Mouse (Mus musculus) MEL (cell line): ENCODE measurements around the gene Rps23. TPM values are rescaled to one million over a fixed set of nuclear protein-coding genes. Genes with fewer than 3 reads are reported as not detected.
A peak's percentile ranks its signal among the peaks of the same experiment; 100 is the strongest.

ENCODE experiments used
- DNase-seq: peaks from one replicate; pipeline ENCODE4 v3.0.0; 2011; ENCODE audit warnings: low read depth, low spot score
- H3K27ac ChIP-seq: 2 replicates; pipeline ENCODE4 v1.5.1; 2012; ENCODE audit warnings: low read depth, mild to moderate bottlenecking, control low read depth, low read length, moderate library complexity; ENCODE audit not compliant: control insufficient read depth
- H3K27me3 ChIP-seq, 2 experiments: fragments of 150-350 bp in 1 of 2; sonication (generic) in 1 of 2; 2 replicates each; pipeline ENCODE4 v1.6.1; 2012; ENCODE audit warnings: low read length in 2 of 2, mild to moderate bottlenecking in 2 of 2, improper control_type of control experiment in 1 of 2, moderate library complexity in 1 of 2; ENCODE audit not compliant: insufficient read depth in 2 of 2, control insufficient read depth in 1 of 2
- H3K36me3 ChIP-seq, 2 experiments: 2 replicates each; pipeline ENCODE4 v1.6.1; 2012 to 2014; ENCODE audit warnings: low read length in 2 of 2, improper control_type of control experiment in 1 of 2, inconsistent platforms in 1 of 2, mild to moderate bottlenecking in 1 of 2; ENCODE audit not compliant: insufficient read depth in 2 of 2, control insufficient read depth in 1 of 2
- H3K4me1 ChIP-seq, 2 experiments: fragments of 150-350 bp in 1 of 2; sonication (generic) in 1 of 2; 2 replicates each; pipeline ENCODE4 v1.6.1; 2012; ENCODE audit warnings: low read length in 2 of 2, improper control_type of control experiment in 1 of 2, mild to moderate bottlenecking in 1 of 2; ENCODE audit not compliant: insufficient read depth in 2 of 2, control insufficient read depth in 1 of 2
- H3K4me3 ChIP-seq, 2 experiments: fragments of 150-350 bp in 1 of 2; sonication (generic) in 1 of 2; 2 replicates each; pipeline ENCODE4 v1.5.1; 2012; ENCODE audit warnings: low read depth in 2 of 2, low read length in 2 of 2, mild to moderate bottlenecking in 2 of 2, moderate library complexity in 2 of 2, control low read depth in 1 of 2, improper control_type of control experiment in 1 of 2; ENCODE audit not compliant: control insufficient read depth in 1 of 2, insufficient read depth in 1 of 2
- H3K79me2 ChIP-seq: 2 replicates; pipeline ENCODE4 v1.6.1; 2012; ENCODE audit warnings: mild to moderate bottlenecking, low read length, moderate library complexity; ENCODE audit not compliant: control insufficient read depth, poor library complexity, insufficient read depth
- H3K9ac ChIP-seq: 2 replicates; pipeline ENCODE4 v1.6.1; 2012; ENCODE audit warnings: low read depth, mild to moderate bottlenecking, control low read depth, low read length, moderate library complexity; ENCODE audit not compliant: control insufficient read depth, poor library complexity, severe bottlenecking
- H3K9me3 ChIP-seq: fragments of 150-350 bp; sonication (generic); replicated peaks from 2 replicates; pipeline ENCODE4 v1.6.1; 2012; ENCODE audit warnings: mild to moderate bottlenecking, low read length, improper control_type of control experiment, moderate library complexity; ENCODE audit not compliant: insufficient read depth
- BHLHE40 ChIP-seq: IDR thresholded peaks from 2 replicates; pipeline ENCODE4 v1.6.1; 2012; ENCODE audit warnings: low read depth, mild to moderate bottlenecking, inconsistent platforms, low read length, improper control_type of control experiment, borderline replicate concordance
- CHD1 ChIP-seq: IDR thresholded peaks from 2 replicates; pipeline ENCODE4 v1.6.1; 2012; ENCODE audit warnings: low read depth, mild to moderate bottlenecking, inconsistent platforms, low read length, improper control_type of control experiment
- CHD2 ChIP-seq: IDR thresholded peaks from 2 replicates; pipeline ENCODE4 v1.6.1; 2011; ENCODE audit warnings: low read length, improper control_type of control experiment
- CTCF ChIP-seq, 3 experiments: IDR thresholded peaks in 2 of 3; conservative IDR thresholded peaks in 1 of 3; 2 replicates each; pipeline ENCODE4 v1.5.1; 2011 to 2012; ENCODE audit warnings: low read length in 3 of 3, low read depth in 2 of 3, mild to moderate bottlenecking in 2 of 3, improper control_type of control experiment in 1 of 3, inconsistent platforms in 1 of 3, mixed read lengths in 1 of 3, moderate library complexity in 1 of 3; ENCODE audit not compliant: control insufficient read depth in 1 of 3, insufficient read depth in 1 of 3, poor library complexity in 1 of 3, severe bottlenecking in 1 of 3
- ELF1 ChIP-seq: IDR thresholded peaks from 2 replicates; pipeline ENCODE4 v1.6.1; 2014; ENCODE audit warnings: low read depth, mild to moderate bottlenecking, inconsistent platforms, low read length, improper control_type of control experiment, moderate library complexity
- EP300 ChIP-seq, 2 experiments: IDR thresholded peaks; 2 replicates each; pipeline ENCODE4 v1.6.1; 2011; ENCODE audit warnings: improper control_type of control experiment in 2 of 2, low read length in 2 of 2, low read depth in 1 of 2, mild to moderate bottlenecking in 1 of 2
- ETS1 ChIP-seq: IDR thresholded peaks from 2 replicates; pipeline ENCODE4 v1.6.1; 2012; ENCODE audit warnings: low read depth, mild to moderate bottlenecking, inconsistent platforms, low read length, improper control_type of control experiment, moderate library complexity
- GABPA ChIP-seq: IDR thresholded peaks from 2 replicates; pipeline ENCODE4 v1.6.1; 2012; ENCODE audit warnings: low read depth, mild to moderate bottlenecking, inconsistent platforms, low read length, improper control_type of control experiment, moderate library complexity
- GATA1 ChIP-seq: IDR thresholded peaks from 2 replicates; pipeline ENCODE4 v1.6.1; 2011; ENCODE audit warnings: low read depth, low read length, improper control_type of control experiment
- HCFC1 ChIP-seq: IDR thresholded peaks from 2 replicates; pipeline ENCODE4 v1.6.1; 2012; ENCODE audit warnings: low read depth, mild to moderate bottlenecking, inconsistent platforms, low read length, improper control_type of control experiment, moderate library complexity
- JUND ChIP-seq: IDR thresholded peaks from 2 replicates; pipeline ENCODE4 v1.6.1; 2011; ENCODE audit warnings: low read depth, mild to moderate bottlenecking, improper control_type of control experiment, low read length
- KAT2A ChIP-seq: conservative IDR thresholded peaks from 2 replicates; pipeline ENCODE4 v1.6.1; 2012; ENCODE audit warnings: low read depth, low read length, improper control_type of control experiment, inconsistent platforms
- MAFK ChIP-seq: IDR thresholded peaks from 2 replicates; pipeline ENCODE4 v1.6.1; 2011; ENCODE audit warnings: low read depth, mild to moderate bottlenecking, low read length, improper control_type of control experiment, borderline replicate concordance
- MAX ChIP-seq: IDR thresholded peaks from 2 replicates; pipeline ENCODE4 v1.6.1; 2011; ENCODE audit warnings: low read length, improper control_type of control experiment
- MAZ ChIP-seq: IDR thresholded peaks from 2 replicates; pipeline ENCODE4 v1.6.1; 2012; ENCODE audit warnings: low read depth, mild to moderate bottlenecking, inconsistent platforms, low read length, improper control_type of control experiment
- MEF2A ChIP-seq: IDR thresholded peaks from 2 replicates; pipeline ENCODE4 v1.6.1; 2014; ENCODE audit warnings: low read depth, mild to moderate bottlenecking, inconsistent platforms, low read length, improper control_type of control experiment; ENCODE audit not compliant: poor library complexity, insufficient replicate concordance, severe bottlenecking; ENCODE audit errors: extremely low read depth
- MXI1 ChIP-seq: IDR thresholded peaks from 2 replicates; pipeline ENCODE4 v1.6.1; 2011; ENCODE audit warnings: mild to moderate bottlenecking, low read depth, low read length, improper control_type of control experiment
- MYB ChIP-seq: IDR thresholded peaks from 2 replicates; pipeline ENCODE4 v1.6.1; 2011; ENCODE audit warnings: mild to moderate bottlenecking, low read depth, low read length, improper control_type of control experiment
- MYC ChIP-seq: IDR thresholded peaks from 2 replicates; pipeline ENCODE4 v1.6.1; 2011; ENCODE audit warnings: low read depth, mild to moderate bottlenecking, low read length, improper control_type of control experiment, moderate library complexity
- NELFE ChIP-seq: IDR thresholded peaks from 2 replicates; pipeline ENCODE4 v1.6.1; 2011; ENCODE audit warnings: low read depth, low read length, improper control_type of control experiment
- NRF1 ChIP-seq: IDR thresholded peaks from 2 replicates; pipeline ENCODE4 v1.6.1; 2014; ENCODE audit warnings: low read depth, mild to moderate bottlenecking, inconsistent platforms, low read length, improper control_type of control experiment, moderate library complexity; ENCODE audit not compliant: poor library complexity, insufficient read depth, severe bottlenecking
- POLR2A ChIP-seq, 2 experiments: IDR thresholded peaks; 2 replicates each; pipeline ENCODE4 v1.6.1; 2011 to 2012; ENCODE audit warnings: low read length in 2 of 2, mild to moderate bottlenecking in 2 of 2, control low read depth in 1 of 2, improper control_type of control experiment in 1 of 2, low read depth in 1 of 2, moderate library complexity in 1 of 2; ENCODE audit not compliant: control insufficient read depth in 1 of 2, insufficient read depth in 1 of 2, poor library complexity in 1 of 2
- POLR2AphosphoS2 ChIP-seq: IDR thresholded peaks from 2 replicates; pipeline ENCODE4 v1.6.1; 2011; ENCODE audit warnings: low read length, improper control_type of control experiment
- POLR2AphosphoS5 ChIP-seq: IDR thresholded peaks from 2 replicates; pipeline ENCODE4 v1.6.1; 2012; ENCODE audit warnings: low read depth, borderline replicate concordance, mild to moderate bottlenecking, inconsistent platforms, low read length, moderate library complexity, mixed read lengths
- RAD21 ChIP-seq: IDR thresholded peaks from 2 replicates; pipeline ENCODE4 v1.6.1; 2011; ENCODE audit warnings: mild to moderate bottlenecking, low read depth, low read length, improper control_type of control experiment
- RCOR1 ChIP-seq: IDR thresholded peaks from 2 replicates; pipeline ENCODE4 v1.6.1; 2012; ENCODE audit warnings: low read depth, mild to moderate bottlenecking, inconsistent platforms, low read length, improper control_type of control experiment
- SIN3A ChIP-seq: IDR thresholded peaks from 2 replicates; pipeline ENCODE4 v1.6.1; 2012; ENCODE audit warnings: low read length, improper control_type of control experiment, inconsistent platforms
- SMC3 ChIP-seq: IDR thresholded peaks from 2 replicates; pipeline ENCODE4 v1.6.1; 2011; ENCODE audit warnings: low read depth, low read length, improper control_type of control experiment
- TAL1 ChIP-seq: IDR thresholded peaks from 2 replicates; pipeline ENCODE4 v1.6.1; 2012; ENCODE audit warnings: mild to moderate bottlenecking, inconsistent platforms, low read length, moderate library complexity, mixed read lengths
- TBP ChIP-seq: IDR thresholded peaks from 2 replicates; pipeline ENCODE4 v1.8.0; 2011; ENCODE audit warnings: low read depth, low read length, improper control_type of control experiment
- TCF12 ChIP-seq: IDR thresholded peaks from 2 replicates; pipeline ENCODE4 v1.6.1; 2014; ENCODE audit warnings: low read depth, mild to moderate bottlenecking, inconsistent platforms, low read length, improper control_type of control experiment, moderate library complexity
- UBTF ChIP-seq: IDR thresholded peaks from 2 replicates; pipeline ENCODE4 v1.6.1; 2012; ENCODE audit warnings: low read depth, mild to moderate bottlenecking, inconsistent platforms, low read length, improper control_type of control experiment, moderate library complexity, borderline replicate concordance; ENCODE audit not compliant: insufficient read depth
- USF1 ChIP-seq: IDR thresholded peaks from 2 replicates; pipeline ENCODE4 v1.6.1; 2014; ENCODE audit warnings: low read depth, mild to moderate bottlenecking, inconsistent platforms, low read length, improper control_type of control experiment, moderate library complexity
- USF2 ChIP-seq, 2 experiments: IDR thresholded peaks; 2 replicates each; pipeline ENCODE4 v1.6.1; 2011 to 2012; ENCODE audit warnings: improper control_type of control experiment in 2 of 2, low read length in 2 of 2, borderline replicate concordance in 1 of 2, inconsistent platforms in 1 of 2, low read depth in 1 of 2, mild to moderate bottlenecking in 1 of 2; ENCODE audit not compliant: insufficient read depth in 1 of 2
- ZC3H11A ChIP-seq: IDR thresholded peaks from 2 replicates; pipeline ENCODE4 v1.6.1; 2012; ENCODE audit warnings: low read depth, mild to moderate bottlenecking, inconsistent platforms, low read length, improper control_type of control experiment
- ZKSCAN1 ChIP-seq: IDR thresholded peaks from 2 replicates; pipeline ENCODE4 v1.6.1; 2012; ENCODE audit warnings: low read depth, mild to moderate bottlenecking, inconsistent platforms, low read length, improper control_type of control experiment, moderate library complexity
- ZMIZ1 ChIP-seq: IDR thresholded peaks from 2 replicates; pipeline ENCODE4 v1.6.1; 2012; ENCODE audit warnings: low read depth, mild to moderate bottlenecking, inconsistent platforms, low read length, improper control_type of control experiment, moderate library complexity
- ZNF384 ChIP-seq: IDR thresholded peaks from 2 replicates; pipeline ENCODE4 v1.6.1; 2012; ENCODE audit warnings: low read depth, mild to moderate bottlenecking, inconsistent platforms, low read length, improper control_type of control experiment
- polyA plus RNA-seq, 2 experiments: library from polyadenylated mRNA; stranded (reverse) in 1 of 2; unstranded in 1 of 2; fragments of >175 nt in 1 of 2; fragments of >200 nt in 1 of 2; gene quantifications; 2 replicates each; pipeline versions ENCODE4 v1.2.1 to v1.2.4; 2012; ENCODE audit warnings: low replicate concordance in 2 of 2, low read depth in 1 of 2; ENCODE audit not compliant: insufficient read length in 2 of 2, insufficient read depth in 1 of 2, missing spikeins in 1 of 2
- total RNA-seq: library from RNA; depleted of rRNA; stranded (reverse); fragments of 300-350 nt; gene quantifications from 2 replicates; pipeline ENCODE4 v1.2.3, GENCODE M21; 2012

The Rps23 gene
- total and polyA plus RNA-seq, 3 experiments: 389 to 2,086 TPM; not detected in 1

- no peak overlapping the region; the same call in 1 of the 2 replicates for H3K27ac ChIP-seq
- no peaks in the 10 kb centered on the region for H3K9me3 ChIP-seq
- H3K4me3 ChIP-seq: no peak overlapping the region
- H3K27me3 ChIP-seq: no peaks in the 10 kb centered on the region
- peaks cover 0 to 11% of the 10 kb centered on the region in 2 experiments; a peak in 2 of 4 replicates for H3K36me3 ChIP-seq
- no peaks in the 10 kb centered on the region for H3K79me2 ChIP-seq
- peak; percentile 80 for DNase-seq
- H3K9ac ChIP-seq: no peak overlapping the region
- peaks cover 2 to 10% of the 10 kb centered on the region in 2 experiments; a peak in 3 of 4 replicates for H3K4me1 ChIP-seq
- TF ChIP-seq TBP (no peak), GATA1 (peak; percentile 95), USF1 (no peak), KAT2A (no peak), CTCF (IDR thresholded peaks at IDR 0.05 in 2 of 3, conservative IDR thresholded peaks at IDR 0.05 in 1 of 3; ENCODE audit: control insufficient read depth in 1 of 3, insufficient read depth in 1 of 3, low read depth in 2 of 3, low read length in 3 of 3, poor library complexity in 1 of 3, severe bottlenecking in 1 of 3) (no peak), ZC3H11A (no peak), MAFK (no peak; the same call in 1 of the 2 replicates), HCFC1 (no peak), ZKSCAN1 (no peak), BHLHE40 (0 out of 2 replicates have a peak, but pooled peaks have one; percentile 43), NELFE (no peak), MEF2A (no peak), TCF12 (peak; percentile 97), TAL1 (peak; percentile 89), JUND (no peak), MYC (no peak), CHD2 (no peak; the same call in 1 of the 2 replicates), ZMIZ1 (no peak), POLR2AphosphoS5 (no peak), MXI1 (0 out of 2 replicates have a peak, but pooled peaks have one; percentile 40), ELF1 (no peak), CHD1 (no peak), USF2 (IDR thresholded peaks at IDR 0.05; ENCODE audit: borderline replicate concordance in 1 of 2, insufficient read depth in 1 of 2, low read depth in 1 of 2, low read length in 2 of 2) (no peak), SIN3A (0 out of 2 replicates have a peak, but pooled peaks have one; percentile 28), ETS1 (peak; percentile 87), GABPA (no peak), MAZ (no peak), SMC3 (no peak), UBTF (no peak), EP300 (IDR thresholded peaks at IDR 0.05; ENCODE audit: low read depth in 1 of 2, low read length in 2 of 2) (peak; percentile 91 to 92), NRF1 (no peak), RAD21 (no peak), ZNF384 (no peak), POLR2AphosphoS2 (no peak), MYB (no peak), RCOR1 (peak; percentile 82; the same call in 1 of the 2 replicates), POLR2A (IDR thresholded peaks at IDR 0.05; ENCODE audit: control insufficient read depth in 1 of 2, insufficient read depth in 1 of 2, low read depth in 1 of 2, low read length in 2 of 2, poor library complexity in 1 of 2) (no peak), MAX (no peak)
Measured at GRCm38 (mm10) chr13:90939192-90939591, 16.4 kb downstream of the Rps23 start.
